Mouse (Mus musculus) frontal cortex, postnatal 10 days (tissue): ENCODE data around the gene Acly.
A peak's percentile ranks its signal among the peaks of the same experiment; 100 is the strongest.

Experiments used
- DNase-seq, 2 experiments: peaks; one replicate each; pipeline ENCODE4 v3.0.0; 2022; ENCODE audit warnings: low spot score in 2 of 2, mixed read lengths in 1 of 2

Gene Acly

DNA sequence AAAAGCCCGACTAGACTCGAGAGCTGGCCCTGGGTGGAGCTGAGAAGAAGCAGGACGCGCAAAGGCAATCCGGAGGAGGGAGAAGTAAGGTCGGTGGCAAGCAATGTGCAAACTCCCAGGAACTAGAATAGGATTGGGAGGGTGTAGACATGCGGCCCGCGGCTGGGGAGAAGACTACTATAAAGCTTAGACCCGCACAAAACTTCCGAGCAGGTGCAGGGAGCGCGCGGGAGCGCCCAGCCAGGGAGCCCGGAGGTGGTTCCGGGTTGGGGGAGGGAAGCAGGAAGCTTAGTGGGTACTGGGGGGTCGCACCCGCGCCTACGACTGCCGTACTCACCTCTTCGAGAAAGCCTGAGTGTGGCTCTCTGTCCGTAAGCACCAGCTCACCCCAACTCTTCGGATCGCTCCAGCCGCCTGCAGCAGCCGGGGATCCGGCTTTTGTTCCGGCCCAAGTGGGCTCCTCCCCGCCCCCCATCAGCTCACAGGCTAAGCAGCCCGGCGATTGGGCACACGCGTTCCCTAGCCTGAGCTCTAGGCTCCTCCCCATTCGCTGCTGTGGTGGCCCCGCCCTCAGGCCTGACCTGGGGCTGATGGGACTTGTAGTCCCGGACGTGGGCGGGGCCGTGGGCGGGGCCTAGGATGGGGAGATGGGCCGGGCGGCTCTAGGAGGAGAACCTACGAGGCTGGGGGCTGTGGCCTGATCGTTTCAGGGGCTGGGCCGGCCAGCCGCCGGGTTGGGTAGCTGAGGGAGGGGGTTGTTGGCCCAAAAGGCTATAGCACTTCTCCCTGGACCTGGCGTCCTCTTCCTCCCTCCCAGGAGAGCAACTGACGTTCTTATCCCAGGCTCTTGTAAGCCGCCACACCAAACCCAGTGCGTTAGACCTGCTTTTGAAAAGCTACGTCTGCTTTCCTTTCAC, at the start of gene Acly:
TSS of gene Acly (minus strand) at position 543 of the 917 bp plus-strand sequence.
- peak; percentile 99 for DNase-seq

DNA sequence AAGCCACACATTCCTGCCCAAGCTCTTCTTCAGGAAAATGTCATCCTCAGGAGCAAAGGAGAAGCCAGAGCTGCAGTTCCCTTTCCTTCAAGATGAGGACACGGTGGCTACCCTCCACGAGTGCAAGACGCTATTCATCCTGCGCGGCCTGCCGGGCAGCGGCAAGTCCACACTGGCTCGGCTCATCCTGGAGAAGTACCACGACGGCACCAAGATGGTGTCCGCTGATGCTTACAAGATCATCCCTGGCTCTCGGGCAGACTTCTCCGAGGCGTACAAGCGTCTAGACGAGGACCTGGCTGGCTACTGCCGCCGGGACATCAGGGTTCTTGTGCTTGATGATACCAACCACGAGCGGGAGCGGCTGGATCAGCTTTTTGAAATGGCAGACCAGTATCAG, 48.5 kb upstream of the Acly start:
- DNase-seq: no peak

- DNase-seq: peak; percentile 28 to 56
These were observed 47.7 kb upstream of the Acly start for GRCm38 (mm10) chr11:100575484-100575855.

GRCm38 (mm10) chr11:100574708-100575483, 47.1 kb upstream of the Acly start, which contains the start of gene Cnp:
Gene Cnp, plus strand, starts transcription at chr11:100574904.
- DNase-seq: peak; percentile 52 to 62

GRCm38 (mm10) chr11:100574188-100574587, 46.4 kb upstream of the Acly start:
- DNase-seq: no peak

DNA sequence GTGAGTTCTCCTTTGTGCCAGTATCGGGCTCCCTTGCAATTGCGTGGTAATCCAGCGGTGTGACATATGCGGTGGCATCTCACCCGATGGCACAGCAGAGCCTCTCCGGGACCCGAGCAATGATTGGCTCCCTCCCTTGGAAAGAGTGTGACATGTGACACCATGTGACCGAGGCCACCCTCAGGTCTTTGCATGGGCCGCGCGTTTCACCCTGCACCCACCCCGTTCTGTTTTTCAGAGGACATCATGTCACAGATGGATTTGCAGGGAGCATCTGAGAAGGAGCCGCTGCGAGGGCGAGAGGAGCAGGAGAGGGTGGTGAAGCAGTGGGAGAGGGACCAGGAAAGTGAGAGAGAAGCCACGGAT, 43.4 kb upstream of the Acly start:
- DNase-seq: peak in 1 of 2 experiments; percentile 39

- peak in 1 of 2 experiments; percentile 80 for DNase-seq
These were observed 42.8 kb upstream of the Acly start for GRCm38 (mm10) chr11:100570430-100571201.

GRCm38 (mm10) chr11:100569789-100570188, 42.0 kb upstream of the Acly start:
- no peak for DNase-seq

DNA sequence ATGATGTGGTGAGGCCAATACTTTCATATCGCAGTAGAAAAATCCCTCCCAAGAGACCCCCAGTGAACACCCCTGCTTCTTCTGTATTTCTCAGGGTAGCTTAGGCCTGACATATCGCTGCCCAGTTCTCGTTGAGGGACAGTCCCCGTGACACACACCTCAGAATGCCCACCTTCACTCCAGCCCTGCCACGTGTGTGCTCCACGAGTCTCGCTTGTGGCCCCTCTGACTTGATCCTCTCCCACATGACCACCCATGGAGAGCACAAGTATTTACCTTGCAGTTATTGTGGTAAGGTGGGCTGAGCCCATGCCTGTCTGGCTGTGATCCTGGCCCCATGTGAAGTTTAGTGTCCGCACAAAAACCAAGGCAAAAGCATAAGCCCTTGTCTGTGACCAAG, 40.9 kb upstream of the Acly start:
- no peak for DNase-seq

DNA sequence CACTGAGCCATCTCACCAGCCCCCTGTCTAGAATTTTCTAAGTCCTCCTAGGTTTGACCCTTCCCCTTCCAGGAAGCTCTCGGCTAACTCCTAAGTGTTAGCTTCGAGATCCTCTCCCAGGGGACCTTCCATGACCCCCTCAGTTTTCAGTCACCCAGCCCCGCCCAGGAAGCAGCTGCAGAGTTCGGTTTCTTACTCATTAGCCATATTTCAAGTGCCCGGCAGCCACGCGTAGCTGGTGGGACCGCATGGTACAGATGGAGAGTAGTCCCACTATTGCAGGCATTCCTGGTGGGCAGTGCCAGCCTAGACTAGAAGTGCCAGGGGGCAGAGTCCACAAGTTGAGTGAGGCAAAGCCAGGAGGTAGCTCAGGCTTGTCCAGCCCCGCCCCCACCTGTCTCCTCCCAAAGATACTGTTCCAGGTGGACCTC, 40.0 kb upstream of the Acly start:
- DNase-seq: no peak

DNA sequence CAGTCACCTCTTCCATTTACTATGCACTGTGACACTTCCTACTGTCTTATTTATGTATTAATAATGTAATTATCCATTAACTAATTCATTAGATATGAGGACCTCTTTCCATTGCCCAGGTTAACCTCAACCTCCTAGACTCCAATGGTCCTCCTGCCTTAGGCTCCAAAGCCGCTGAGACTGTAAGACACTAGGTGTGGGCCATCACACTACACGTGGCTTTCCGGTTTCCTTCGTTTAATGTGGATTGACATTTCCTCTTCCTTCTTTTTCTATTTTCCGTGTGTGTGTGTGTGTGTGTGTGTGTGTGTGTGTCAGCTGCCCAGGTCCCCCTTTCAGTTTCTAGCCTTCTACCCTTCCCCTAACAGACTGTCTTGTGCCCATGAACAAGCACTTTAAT, 39.4 kb upstream of the Acly start:
- DNase-seq: no peak

GRCm38 (mm10) chr11:100564703-100565102, 36.9 kb upstream of the Acly start:
- no peak for DNase-seq

DNA sequence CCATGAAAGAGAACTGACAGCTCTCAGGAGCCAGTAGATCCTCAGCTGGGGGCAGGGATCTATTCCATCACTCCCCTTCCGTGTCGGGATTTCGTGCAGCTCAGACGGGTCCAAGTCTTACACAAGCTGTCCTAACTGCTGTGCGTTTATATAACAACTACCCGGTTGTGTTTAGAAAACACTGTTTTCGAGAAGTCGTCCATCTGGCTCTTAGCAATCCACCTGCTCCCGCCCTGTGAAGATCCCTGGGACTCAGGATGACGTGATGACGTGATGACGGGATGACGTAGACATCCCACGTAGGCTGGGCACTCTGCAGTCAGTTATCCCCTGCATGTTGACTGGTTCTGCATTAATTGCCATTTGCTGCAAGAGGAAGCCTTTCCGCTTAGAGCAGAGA, 36.5 kb upstream of the Acly start:
- peak; percentile 43 to 59 for DNase-seq

GRCm38 (mm10) chr11:100561748-100562147, 33.9 kb upstream of the Acly start:
- no peak for DNase-seq

DNA sequence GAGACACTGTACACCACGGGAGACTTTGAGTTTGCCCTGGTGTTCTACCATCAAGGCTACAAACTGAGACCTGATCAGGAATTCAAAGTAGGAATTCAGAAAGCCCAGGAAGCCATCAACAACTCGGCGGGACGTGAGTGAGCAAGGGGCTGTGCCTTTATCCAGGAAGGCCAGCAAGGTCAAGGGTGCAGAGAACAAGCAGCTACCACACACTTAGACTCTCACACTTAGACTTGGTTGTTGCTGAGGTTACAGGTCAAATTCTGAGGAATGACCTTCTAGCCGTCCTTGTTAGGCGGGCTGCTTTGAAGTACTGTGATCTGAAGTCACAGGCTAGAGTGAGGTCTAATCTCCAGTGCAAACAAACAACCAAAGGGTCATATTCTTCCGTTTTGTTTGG, 31.7 kb upstream of the Acly start:
- DNase-seq: no peak

DNA sequence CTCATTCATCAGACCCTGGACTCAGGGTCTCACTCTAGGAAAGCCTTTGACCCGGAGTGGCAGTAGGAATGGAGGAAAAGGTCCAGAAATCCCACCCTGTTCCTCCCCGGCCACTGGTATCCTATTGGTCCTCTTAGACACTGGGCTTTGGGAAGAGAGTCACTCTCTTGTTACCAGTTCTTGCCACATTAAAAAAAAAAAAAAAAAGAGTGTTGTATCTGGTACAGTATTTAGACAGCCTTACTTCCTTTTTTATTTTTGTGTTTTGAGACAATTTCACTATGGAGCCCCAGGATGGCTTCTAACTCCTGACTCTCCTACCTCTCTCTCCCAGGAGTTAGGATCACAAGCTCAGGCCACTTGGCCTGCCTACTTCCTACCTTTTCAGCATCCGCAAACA, 29.8 kb upstream of the Acly start:
- no peak for DNase-seq

DNA sequence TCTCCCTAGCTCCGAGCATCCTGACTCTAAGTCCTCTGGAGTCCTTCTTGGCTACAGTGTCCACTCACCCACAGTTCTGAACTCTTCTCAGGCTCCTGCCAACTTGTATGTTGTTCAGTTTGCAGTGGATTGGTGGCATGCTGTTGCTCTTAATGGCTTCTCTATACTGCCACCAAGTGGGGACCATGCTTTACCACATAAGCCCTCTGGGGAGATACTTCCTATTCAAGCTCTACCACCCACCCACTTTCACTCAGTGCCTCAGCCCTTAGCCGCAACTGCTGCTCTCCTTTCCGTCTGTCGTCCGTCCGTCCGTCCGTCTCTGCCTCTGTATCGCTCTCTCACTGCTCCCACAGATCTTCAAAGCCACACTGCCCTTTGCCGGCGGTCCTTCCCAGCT, 27.8 kb upstream of the Acly start:
- peak; percentile 58 to 61 for DNase-seq

DNA sequence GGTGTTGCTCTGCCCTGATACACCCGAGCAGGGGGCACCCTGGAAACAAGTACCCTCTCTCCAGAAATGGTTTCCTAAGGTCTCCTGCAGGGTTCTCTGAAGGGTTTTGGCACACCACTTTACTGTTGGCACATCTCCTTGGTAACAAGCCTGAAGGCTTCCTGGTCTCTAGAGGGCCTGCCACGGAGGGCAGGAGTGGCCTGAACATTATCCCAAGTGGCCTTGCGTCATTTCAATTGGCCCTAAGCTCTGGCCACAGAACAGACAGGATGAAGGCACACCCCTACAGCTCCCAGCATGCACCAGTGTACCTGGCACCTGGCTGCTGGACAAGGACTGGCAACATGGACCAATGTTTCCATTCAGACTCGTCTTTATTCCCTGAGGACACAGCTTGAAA, 25.0 kb upstream of the Acly start:
- no peak for DNase-seq

DNA sequence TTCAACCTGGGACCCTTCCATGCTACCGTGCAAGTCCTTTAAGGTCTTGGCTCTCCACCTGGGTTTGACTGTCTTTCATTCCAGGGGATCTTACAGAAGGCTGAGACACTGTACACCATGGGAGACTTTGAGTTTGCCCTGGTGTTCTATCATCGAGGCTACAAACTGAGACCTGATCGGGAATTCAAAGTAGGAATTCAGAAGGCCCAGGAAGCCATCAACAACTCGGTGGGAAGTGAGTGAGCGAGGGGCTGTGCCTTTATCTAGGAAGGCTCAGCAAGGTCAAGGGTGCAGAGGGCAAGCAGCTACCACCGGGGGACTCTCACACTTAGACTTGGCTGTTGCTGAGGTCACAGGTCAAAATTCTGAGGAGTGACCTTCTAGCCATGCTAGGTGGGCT, 22.3 kb upstream of the Acly start:
- DNase-seq: no peak

- no peak for DNase-seq
These were observed 21.7 kb upstream of the Acly start for GRCm38 (mm10) chr11:100549466-100549865.

GRCm38 (mm10) chr11:100548141-100548540, 20.3 kb upstream of the Acly start:
- no peak for DNase-seq

- no peak for DNase-seq
These were observed 19.2 kb upstream of the Acly start for GRCm38 (mm10) chr11:100546955-100547354.
